Mouse (Mus musculus) thymus, postnatal 0 days (tissue): ENCODE data around the gene Gm14435. TPM values are rescaled to one million over a fixed set of nuclear protein-coding genes. Genes with fewer than 3 reads are reported as not detected.
"Not testable (repeated sequence)": the region's sequence is repeated elsewhere in the genome, so short reads cannot be mapped to it uniquely, and the experiment has no call there.

Source experiments
- DNase-seq: peaks from one replicate; pipeline ENCODE4 v3.0.0-alpha.2; 2015; ENCODE audit warnings: low spot score
- polyA plus RNA-seq: library from polyadenylated mRNA; unstranded; fragments of >200 nt; fragmentation: Nextera tagmentation; extraction: Ambion mirVana; gene quantifications from 2 replicates; pipeline ENCODE4 v1.2.1, GENCODE M21; 2015

Gm14435 gene
- polyA plus RNA-seq = 11.6 and 13.5 TPM in 2 replicates

GRCm38 (mm10) chr2:176423294-176423693 lies at the start of gene Gm14435:
TSS of gene Gm14435 (plus strand) at chr2:176423594.
- DNase-seq = not testable (repeated sequence)

Other genes starting within 250 kb of the Gm14435 start
- gene 2210418O10Rik, start 197.0 kb upstream of the Gm14435 start, polyA plus RNA-seq = 5.5 and 14.2 TPM in 2 replicates
- not detected in 2 replicates for gene Gm11009, start 104.1 kb upstream of the Gm14435 start, polyA plus RNA-seq
- 20.6 and 23.1 TPM in 2 replicates for gene Gm14434, start 63.2 kb downstream of the Gm14435 start, polyA plus RNA-seq
- gene Zfp967, start 97.5 kb downstream of the Gm14435 start, polyA plus RNA-seq = not detected in 2 replicates
- gene Gm14308, start 212.8 kb downstream of the Gm14435 start, polyA plus RNA-seq = 15.2 and 17.1 TPM in 2 replicates
- 9.3 and 17.7 TPM in 2 replicates for gene Zfp973, start 246.9 kb downstream of the Gm14435 start, polyA plus RNA-seq